Mouse (Mus musculus): ENCODE measurements at regions not wholly inside any gene's neighbourhood (a gene's known extent, or its start where the extent isn't known, plus 50 kb on each side); places are given as distances from the start of the nearest gene placed in this dataset.

DNA sequence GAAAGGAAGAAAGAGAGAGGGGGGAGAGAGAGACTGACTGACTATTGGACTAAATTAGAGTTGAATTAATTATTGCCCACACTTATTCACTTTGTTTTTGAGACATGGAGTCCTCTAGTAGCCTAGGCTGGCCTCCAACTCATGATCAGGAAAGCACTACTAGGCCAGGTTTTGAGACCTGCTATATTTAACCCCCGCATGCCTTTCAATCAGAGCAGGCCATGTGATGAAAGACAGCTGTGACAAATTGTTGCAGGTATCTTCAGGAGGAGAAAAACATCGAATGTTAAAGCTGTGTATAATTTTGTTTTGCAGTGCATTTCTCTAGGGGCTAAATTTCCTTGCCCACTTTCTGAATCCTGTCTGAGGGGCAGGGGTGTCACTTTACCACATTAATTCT lies 53.1 kb upstream of the Lrig2 start:
- no peak for TF ChIP-seq CTCF (IDR thresholded peaks at IDR 0.05; ENCODE audit: low read depth)
- TF ChIP-seq EP300 (optimal IDR thresholded peaks at IDR 0.05): no peak
